Mouse (Mus musculus): ENCODE measurements around the gene Fgf7. TPM values are rescaled to one million over a fixed set of nuclear protein-coding genes. Genes with fewer than 3 reads are reported as not detected.

Fgf7 gene
- polyA plus RNA-seq, 1 experiment, result 0.55 TPM

DNA sequence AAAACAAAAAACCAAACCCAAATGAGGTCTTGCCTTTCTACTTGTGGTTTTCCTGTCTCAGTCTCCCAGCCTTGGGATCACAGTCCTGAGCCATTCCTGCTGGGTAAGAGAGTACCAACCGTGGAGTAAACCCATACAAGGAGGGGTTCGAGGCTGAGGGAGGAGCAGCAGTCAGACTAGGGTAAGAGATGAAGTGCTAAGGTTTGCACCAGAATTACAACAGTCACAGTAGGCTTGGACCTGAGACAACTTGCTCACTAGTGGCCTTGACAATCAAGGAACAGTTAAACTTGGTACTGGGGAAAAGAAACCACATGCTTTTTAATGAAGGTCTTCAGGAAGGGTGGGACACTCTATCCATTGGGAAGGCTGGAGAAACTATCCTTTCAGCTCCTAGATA is 44.6 kb downstream of the Fgf7 start:
- Histone ChIP-seq H3K27me3 (ENCODE audit: control insufficient read depth, insufficient read depth, low read length) (no peaks in the 10 kb centered on the region), H3K27ac (ENCODE audit: insufficient read depth, low read length) (no peak overlapping the region), H3K36me3 (ENCODE audit: control insufficient read depth, insufficient read depth, low read length) (no peaks in the 10 kb centered on the region), H3K4me1 (ENCODE audit: control insufficient read depth, insufficient read depth, insufficient read length) (no peaks in the 10 kb centered on the region), H3K4me3 (ENCODE audit: extremely low read depth, insufficient read depth, insufficient read length) (no peak overlapping the region)
- no peak for DNase-seq (ENCODE audit: low read depth in 1 of 2, low spot score in 2 of 2)
- TF ChIP-seq CTCF (IDR thresholded peaks at IDR 0.05; ENCODE audit: extremely low read depth, insufficient read depth, insufficient read length, insufficient replicate concordance) (no peak), POLR2A (IDR thresholded peaks at IDR 0.05; ENCODE audit: low read depth, low read length) (no peak)
- 55% methylated on average over 2 of the region's 2 CpGs for WGBS

DNA sequence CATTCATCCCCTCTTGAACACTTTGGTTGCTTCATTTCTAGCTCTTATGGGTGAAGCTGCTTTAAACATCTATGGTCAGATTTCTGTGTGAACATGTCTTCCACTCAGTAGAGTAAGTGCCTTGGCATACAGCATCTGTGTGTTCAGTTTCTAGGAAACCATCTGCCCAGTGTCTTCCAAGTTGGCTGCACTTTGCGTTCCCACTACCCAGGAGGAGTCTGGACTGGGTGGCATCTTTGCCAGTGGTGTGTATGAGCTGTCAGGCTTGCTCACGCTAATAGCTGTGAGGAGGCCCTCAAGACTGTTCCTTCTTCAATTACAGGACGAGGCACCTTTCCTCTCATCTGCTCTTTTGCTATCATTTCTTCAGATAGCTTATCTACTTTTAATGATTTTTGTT is 49.9 kb downstream of the Fgf7 start:
- WGBS, result 87% methylated on average over 3 of the region's 3 CpGs
- DNase-seq (ENCODE audit: low read depth in 1 of 2, low spot score in 2 of 2), result no peak
- no peak for TF ChIP-seq POLR2A (IDR thresholded peaks at IDR 0.05; ENCODE audit: low read depth, low read length)
- no peak for TF ChIP-seq CTCF (IDR thresholded peaks at IDR 0.05; ENCODE audit: extremely low read depth, insufficient read depth, insufficient read length, insufficient replicate concordance)
- no peak overlapping the region for H3K27ac ChIP-seq (ENCODE audit: insufficient read depth, low read length)
- no peak overlapping the region for H3K4me3 ChIP-seq (ENCODE audit: extremely low read depth, insufficient read depth, insufficient read length)
- H3K36me3 ChIP-seq (ENCODE audit: control insufficient read depth, insufficient read depth, low read length), result no peaks in the 10 kb centered on the region
- no peaks in the 10 kb centered on the region for H3K27me3 ChIP-seq (ENCODE audit: control insufficient read depth, insufficient read depth, low read length)
- no peaks in the 10 kb centered on the region for H3K4me1 ChIP-seq (ENCODE audit: control insufficient read depth, insufficient read depth, insufficient read length)

DNA sequence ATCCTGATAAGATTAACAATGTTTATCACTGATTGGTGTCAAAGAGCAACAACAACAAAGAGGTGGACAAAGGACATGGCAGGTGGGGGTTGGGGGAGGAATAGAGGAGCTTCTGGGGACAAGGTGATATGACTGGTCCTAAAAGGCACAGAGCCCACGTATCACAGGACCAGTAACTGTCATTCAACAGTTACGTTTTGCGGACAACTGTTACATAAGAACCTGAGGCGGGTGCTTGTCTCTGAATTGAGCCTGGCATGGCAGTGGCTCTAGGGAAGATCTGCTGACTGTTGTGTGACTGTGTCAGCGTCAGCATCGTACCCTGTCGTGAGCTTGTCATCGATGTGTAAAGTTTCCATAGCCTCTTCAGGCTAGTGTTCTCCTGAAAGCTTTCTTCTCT is 51.7 kb downstream of the Fgf7 start:
- no peaks in the 10 kb centered on the region for H3K4me1 ChIP-seq (ENCODE audit: control insufficient read depth, insufficient read depth, insufficient read length)
- no peaks in the 10 kb centered on the region for H3K27me3 ChIP-seq (ENCODE audit: control insufficient read depth, insufficient read depth, low read length)
- 78% methylated on average over 8 of the region's 8 CpGs for WGBS
- H3K36me3 ChIP-seq (ENCODE audit: control insufficient read depth, insufficient read depth, low read length), result no peaks in the 10 kb centered on the region
- H3K27ac ChIP-seq (ENCODE audit: insufficient read depth, low read length), result no peak overlapping the region
- no peak overlapping the region for H3K4me3 ChIP-seq (ENCODE audit: extremely low read depth, insufficient read depth, insufficient read length)
- TF ChIP-seq POLR2A (IDR thresholded peaks at IDR 0.05; ENCODE audit: low read depth, low read length) (no peak), CTCF (IDR thresholded peaks at IDR 0.05; ENCODE audit: extremely low read depth, insufficient read depth, insufficient read length, insufficient replicate concordance) (no peak)
- DNase-seq (ENCODE audit: low read depth in 1 of 2, low spot score in 2 of 2), result no peak

DNA sequence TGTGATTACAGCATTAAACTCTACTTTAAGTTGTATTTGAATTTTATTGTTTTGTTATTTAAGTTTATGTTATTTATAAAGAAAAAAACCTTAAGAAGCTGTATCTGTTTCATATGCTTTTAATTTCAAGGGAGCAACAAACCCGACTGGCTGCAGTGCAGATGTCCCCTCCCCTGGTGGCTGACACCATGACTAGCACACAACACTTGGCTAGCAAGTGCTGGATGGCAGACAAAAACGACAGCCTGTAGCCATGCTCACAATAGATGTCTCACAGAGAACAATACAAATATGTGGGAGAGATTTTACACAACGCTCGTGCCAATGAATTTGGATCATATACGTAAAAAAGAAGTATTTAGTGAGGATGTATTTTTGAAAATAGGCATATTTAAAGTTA is 56.0 kb downstream of the Fgf7 start:
- no peak for TF ChIP-seq POLR2A (IDR thresholded peaks at IDR 0.05; ENCODE audit: low read depth, low read length)
- no peak for TF ChIP-seq CTCF (IDR thresholded peaks at IDR 0.05; ENCODE audit: extremely low read depth, insufficient read depth, insufficient read length, insufficient replicate concordance)
- DNase-seq (ENCODE audit: low read depth in 1 of 2, low spot score in 2 of 2), result no peak
- Histone ChIP-seq H3K36me3 (ENCODE audit: control insufficient read depth, insufficient read depth, low read length) (no peaks in the 10 kb centered on the region), H3K4me3 (ENCODE audit: extremely low read depth, insufficient read depth, insufficient read length) (no peak overlapping the region), H3K27ac (ENCODE audit: insufficient read depth, low read length) (no peak overlapping the region), H3K27me3 (ENCODE audit: control insufficient read depth, insufficient read depth, low read length) (no peaks in the 10 kb centered on the region), H3K4me1 (ENCODE audit: control insufficient read depth, insufficient read depth, insufficient read length) (no peaks in the 10 kb centered on the region)
- WGBS, result 76% methylated on average over 5 of the region's 5 CpGs

DNA sequence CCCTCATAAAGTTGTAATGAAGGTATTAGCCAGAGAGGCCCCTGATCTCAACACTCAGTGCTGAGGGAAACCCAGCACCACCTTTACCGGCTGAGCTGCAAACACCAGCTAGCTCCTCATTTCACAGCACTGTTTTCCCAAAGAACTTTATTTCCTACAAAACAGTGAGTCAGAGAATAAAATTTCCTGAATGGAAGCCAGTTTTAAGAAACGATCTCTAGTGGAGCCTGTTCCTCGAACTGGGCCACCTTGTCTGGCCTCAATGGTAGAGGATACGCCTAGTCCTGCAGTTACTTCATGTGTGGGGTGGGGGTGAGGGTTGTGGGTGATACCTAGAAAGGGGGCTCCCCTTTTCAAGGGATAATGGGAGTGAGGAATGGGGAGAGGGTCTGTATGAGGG is 60.2 kb downstream of the Fgf7 start:
- H3K27ac ChIP-seq (ENCODE audit: insufficient read depth, low read length), result no peak overlapping the region
- H3K36me3 ChIP-seq (ENCODE audit: control insufficient read depth, insufficient read depth, low read length), result no peaks in the 10 kb centered on the region
- H3K4me3 ChIP-seq (ENCODE audit: extremely low read depth, insufficient read depth, insufficient read length), result no peak overlapping the region
- DNase-seq (ENCODE audit: low read depth in 1 of 2, low spot score in 2 of 2), result no peak
- TF ChIP-seq CTCF (IDR thresholded peaks at IDR 0.05; ENCODE audit: extremely low read depth, insufficient read depth, insufficient read length, insufficient replicate concordance) (no peak), POLR2A (IDR thresholded peaks at IDR 0.05; ENCODE audit: low read depth, low read length) (no peak)
- WGBS, result 86% methylated on average over 4 of the region's 4 CpGs
- H3K27me3 ChIP-seq (ENCODE audit: control insufficient read depth, insufficient read depth, low read length), result no peaks in the 10 kb centered on the region
- no peaks in the 10 kb centered on the region for H3K4me1 ChIP-seq (ENCODE audit: control insufficient read depth, insufficient read depth, insufficient read length)

Other genes with a start within 250 kb of the Fgf7 start
- gene Galk2, start 175.5 kb upstream of the Fgf7 start, polyA plus RNA-seq (2012; rRNA removed), result 6.7 and 8.2 TPM in 2 replicates
- gene Cops2, start 175.5 kb upstream of the Fgf7 start, polyA plus RNA-seq (2012; rRNA removed), result 2.0 and 2.1 TPM in 2 replicates
- not detected in 2 replicates for gene Fam227b, start 117.3 kb downstream of the Fgf7 start, polyA plus RNA-seq (2012; rRNA removed)
- gene Dtwd1, start 117.5 kb downstream of the Fgf7 start, polyA plus RNA-seq (2012; rRNA removed), result 1.2 and 1.5 TPM in 2 replicates
- gene Gm17555, start 180.4 kb downstream of the Fgf7 start, polyA plus RNA-seq (2012; rRNA removed), result not detected in 2 replicates

All from spleen, adult 2 months (tissue).